Mouse (Mus musculus) T-cell, adult 2 months (primary cell): ENCODE results near the gene Prkn.
"Not testable (repeated sequence)": the region's sequence is repeated elsewhere in the genome, so short reads cannot be mapped to it uniquely, and the experiment has no call there.

Experiments
- DNase-seq: peaks from one replicate; pipeline ENCODE4 v3.0.0; 2022; ENCODE audit warnings: low spot score

Prkn gene

GRCm38 (mm10) chr17:11994252-11994651 is 1154.1 kb downstream of the Prkn start:
- DNase-seq: no peak

GRCm38 (mm10) chr17:11994754-11995153 is 1154.6 kb downstream of the Prkn start:
- DNase-seq: not testable (repeated sequence)

GRCm38 (mm10) chr17:11995522-11995921 is 1155.3 kb downstream of the Prkn start:
- no peak for DNase-seq

- DNase-seq: no peak
Measured at GRCm38 (mm10) chr17:11996311-11996710, 1156.1 kb downstream of the Prkn start.

- no peak for DNase-seq
Measured at GRCm38 (mm10) chr17:12000285-12000684, 1160.1 kb downstream of the Prkn start.

GRCm38 (mm10) chr17:12021326-12021725 is 1181.1 kb downstream of the Prkn start:
- DNase-seq: no peak

GRCm38 (mm10) chr17:12029362-12029761 is 1189.2 kb downstream of the Prkn start:
- DNase-seq: no peak

GRCm38 (mm10) chr17:12029921-12030461 is 1189.8 kb downstream of the Prkn start:
- no peak for DNase-seq

GRCm38 (mm10) chr17:12030556-12031160 is 1190.5 kb downstream of the Prkn start:
- DNase-seq: no peak

- DNase-seq: peak; percentile 23
Measured at GRCm38 (mm10) chr17:12031203-12031942, 1191.2 kb downstream of the Prkn start.

GRCm38 (mm10) chr17:12032014-12032791 is 1192.0 kb downstream of the Prkn start:
- no peak for DNase-seq

- no peak for DNase-seq
Measured at GRCm38 (mm10) chr17:12035386-12035785, 1195.2 kb downstream of the Prkn start.

GRCm38 (mm10) chr17:12036205-12036604 is 1196.0 kb downstream of the Prkn start:
- DNase-seq: peak; percentile 37

- DNase-seq: no peak
Measured at GRCm38 (mm10) chr17:12037065-12037464, 1196.9 kb downstream of the Prkn start.

GRCm38 (mm10) chr17:12037574-12037973 is 1197.4 kb downstream of the Prkn start:
- no peak for DNase-seq

GRCm38 (mm10) chr17:12038499-12038898 is 1198.3 kb downstream of the Prkn start:
- DNase-seq: no peak

GRCm38 (mm10) chr17:12039188-12039587 is 1199.0 kb downstream of the Prkn start:
- peak; percentile 38 for DNase-seq

GRCm38 (mm10) chr17:12039922-12040321 is 1199.7 kb downstream of the Prkn start:
- DNase-seq: no peak

GRCm38 (mm10) chr17:12040546-12040945 is 1200.4 kb downstream of the Prkn start:
- no peak for DNase-seq

- no peak for DNase-seq
Measured at GRCm38 (mm10) chr17:12041091-12041655, 1201.0 kb downstream of the Prkn start.

GRCm38 (mm10) chr17:12042561-12043256 is 1202.5 kb downstream of the Prkn start:
- DNase-seq: no peak

- no peak for DNase-seq
Measured at GRCm38 (mm10) chr17:12044222-12044621, 1204.0 kb downstream of the Prkn start.
